Comparison of ENCODE assay signal across 41 mouse cellular contexts in genomic region chr12:118999230-118999629, GRCm38 (mm10). TPM values are rescaled to one million over a fixed set of nuclear protein-coding genes. Genes with fewer than 3 reads are reported as not detected.
DNase-seq lines count a peak whose midpoint lies in the region; ATAC-seq lines count a peak whose summit lies in the region.
"Had no signal": no experiment of that assay in that cellular context is flagged by ENCODE, and none has a peak within 500 bp of the region (broad histone marks: within the 10 kb centered on the region; RNA-seq: fewer than 3 reads in every experiment).

No protein-coding gene starts in this region.

- no peak for DNase-seq in frontal cortex, postnatal 10 days (ENCODE audit: low spot score in 2 of 2)
- peak; percentile 23 for DNase-seq in kidney, postnatal 14 days
- no peak for DNase-seq in kidney, postnatal 25 days
- DNase-seq in brain, adult 2 months (ENCODE audit: low read depth, low spot score): peak; percentile 10
- DNase-seq in heart, postnatal 36 days: no peak
- DNase-seq: adrenal gland, postnatal 10 days; cerebellum, adult 11 months; cerebellum, adult 9-10 months; cerebellum, postnatal 36 days; embryo, embryonic 11 days; gastrocnemius, postnatal 10 days; kidney, adult 18-20 months; liver; lung, adult 2 months; lung, postnatal 14 days; right cerebral cortex, postnatal 14 days; thymus, postnatal 25 days had no signal

- 0 out of 2 replicates have a peak, but pooled peaks cover 2% of the 10 kb centered on the region for H3K4me1 ChIP-seq in midbrain, embryonic 13.5 days (replicated peaks)
- H3K4me1 ChIP-seq: embryonic facial prominence, embryonic 12.5 days; forebrain, embryonic 10.5 days; heart, embryonic 12.5 days; hindbrain, embryonic 10.5 days; hindbrain, embryonic 15.5 days had no signal

- 79% methylated on average over 2 of the region's 2 CpGs for WGBS in midbrain, embryonic 13.5 days

- no peaks in the 10 kb centered on the region for H3K27me3 ChIP-seq in midbrain, embryonic 13.5 days
- H3K27me3 ChIP-seq: embryonic facial prominence, embryonic 12.5 days; heart, embryonic 12.5 days; hindbrain, embryonic 15.5 days; megakaryocyte, embryonic 14.5 days; midbrain, embryonic 12.5 days had no signal

- H3K9ac ChIP-seq in midbrain, embryonic 13.5 days (replicated peaks): no peak overlapping the region
- H3K9ac ChIP-seq: embryonic facial prominence, embryonic 12.5 days; heart, embryonic 12.5 days; hindbrain, embryonic 15.5 days; liver, embryonic 14.5 days; midbrain, embryonic 12.5 days had no signal

- H3K4me2 ChIP-seq in midbrain, embryonic 13.5 days (replicated peaks): no peak overlapping the region
- H3K4me2 ChIP-seq: embryonic facial prominence, embryonic 12.5 days; heart, embryonic 12.5 days; hindbrain, embryonic 15.5 days; midbrain, embryonic 12.5 days had no signal

- no peak overlapping the region for H3K27ac ChIP-seq in midbrain, embryonic 13.5 days
- H3K27ac ChIP-seq: embryonic facial prominence, embryonic 12.5 days; forebrain, embryonic 10.5 days; hindbrain, embryonic 10.5 days; hindbrain, embryonic 15.5 days; liver, embryonic 14.5 days; midbrain, embryonic 12.5 days had no signal

- H3K36me3 ChIP-seq in midbrain, embryonic 13.5 days: no peaks in the 10 kb centered on the region
- H3K36me3 ChIP-seq: embryonic facial prominence, embryonic 12.5 days; forebrain, embryonic 10.5 days; G1E; heart, embryonic 12.5 days; hindbrain, embryonic 10.5 days; hindbrain, embryonic 15.5 days; midbrain, embryonic 12.5 days had no signal

- no peaks in the 10 kb centered on the region for H3K9me3 ChIP-seq in midbrain, embryonic 13.5 days
- H3K9me3 ChIP-seq: embryonic facial prominence, embryonic 12.5 days; forebrain, embryonic 10.5 days; G1E; heart, embryonic 12.5 days; hindbrain, embryonic 10.5 days; hindbrain, embryonic 15.5 days; megakaryocyte, embryonic 14.5 days; midbrain, embryonic 12.5 days had no signal

- H3K4me3 ChIP-seq in midbrain, embryonic 13.5 days (replicated peaks): no peak overlapping the region
- H3K4me3 ChIP-seq: embryonic facial prominence, embryonic 12.5 days; forebrain, embryonic 10.5 days; heart, embryonic 12.5 days; hindbrain, embryonic 10.5 days; hindbrain, embryonic 15.5 days; megakaryocyte, embryonic 14.5 days; midbrain, embryonic 12.5 days had no signal

- intact Hi-C loops in heart, postnatal 36 days (cut with DNase I): loop anchor here (10.0 kb wide), 1 partner anchor 326 kb away; no protein-coding TSS in a partner anchor

- peak; percentile 27; the same call in 1 of the 2 replicates for ATAC-seq in frontal cortex, adult (ENCODE audit: low TSS enrichment)
- peak; percentile 75 for ATAC-seq in megakaryocyte progenitor cell, adult 5-6 weeks (replicated peaks; ENCODE audit: poor library complexity)
- ATAC-seq in midbrain, embryonic 13.5 days: no peak
- ATAC-seq: forebrain, embryonic 16.5 days; inflammation-experienced regulatory T-cells, adult 6 months; Patski had no signal

RNA-seq across cellular contexts. Expression of gene Abcb5, which starts 33.0 kb away (rescaled TPM):
- total RNA-seq in megakaryocyte progenitor cell, adult 5-6 weeks (2015): not detected in 2 replicates
- total RNA-seq in megakaryocyte progenitor cell, adult 5-6 weeks (2017): not detected in 2 replicates
- not detected in 2 replicates for polyA plus RNA-seq in midbrain, embryonic 13.5 days (2015; fragmentation: Nextera tagmentation; extraction: Ambion mirVana)
- total RNA-seq in heart, postnatal 36 days (2021): not detected
- total RNA-seq: gastrocnemius, postnatal 10 days; heart, adult 18-20 months; layer of hippocampus, adult 8-10 months; layer of hippocampus, postnatal 25 days; left cerebral cortex, postnatal 14 days had no signal
- polyA plus RNA-seq: embryonic facial prominence, embryonic 12.5 days; forebrain, embryonic 10.5 days; forebrain, embryonic 16.5 days; G1E; heart, embryonic 12.5 days; heart, postnatal 0 days; hindbrain, embryonic 10.5 days; inflammation-experienced regulatory T-cells, adult 6 months; limb, embryonic 11.5 days; liver, embryonic 14.5 days; lung, adult 2 months; midbrain, embryonic 12.5 days; neural tube, embryonic 14.5 days; Patski; small intestine, adult 2 months; stomach, embryonic 14.5 days had no signal

Comparison
In these comparisons a context has a peak if more than half of its experiments do, and no peak if none do; other contexts are left out.
1. DNase-seq: peak in kidney, postnatal 14 days (single experiment) and brain, adult 2 months (single experiment); none in frontal cortex, postnatal 10 days (0 of 2), kidney, postnatal 25 days (0 of 2) and heart, postnatal 36 days (0 of 2).